Mouse (Mus musculus) c-Kit-negative CD71-positive TER-119-positive erythroid progenitor cells, embryonic 14.5 days (primary cell): ENCODE data around the gene 9330161L09Rik.

Experiments used
- DNase-seq: peaks from one replicate; pipeline ENCODE4 v3.0.0-alpha.2; 2013; ENCODE audit warnings: low read depth, low spot score

9330161L09Rik gene

GRCm38 (mm10) chr12:103389348-103389727 is 18.3 kb downstream of the 9330161L09Rik start:
- DNase-seq, result peak; percentile 70

DNA sequence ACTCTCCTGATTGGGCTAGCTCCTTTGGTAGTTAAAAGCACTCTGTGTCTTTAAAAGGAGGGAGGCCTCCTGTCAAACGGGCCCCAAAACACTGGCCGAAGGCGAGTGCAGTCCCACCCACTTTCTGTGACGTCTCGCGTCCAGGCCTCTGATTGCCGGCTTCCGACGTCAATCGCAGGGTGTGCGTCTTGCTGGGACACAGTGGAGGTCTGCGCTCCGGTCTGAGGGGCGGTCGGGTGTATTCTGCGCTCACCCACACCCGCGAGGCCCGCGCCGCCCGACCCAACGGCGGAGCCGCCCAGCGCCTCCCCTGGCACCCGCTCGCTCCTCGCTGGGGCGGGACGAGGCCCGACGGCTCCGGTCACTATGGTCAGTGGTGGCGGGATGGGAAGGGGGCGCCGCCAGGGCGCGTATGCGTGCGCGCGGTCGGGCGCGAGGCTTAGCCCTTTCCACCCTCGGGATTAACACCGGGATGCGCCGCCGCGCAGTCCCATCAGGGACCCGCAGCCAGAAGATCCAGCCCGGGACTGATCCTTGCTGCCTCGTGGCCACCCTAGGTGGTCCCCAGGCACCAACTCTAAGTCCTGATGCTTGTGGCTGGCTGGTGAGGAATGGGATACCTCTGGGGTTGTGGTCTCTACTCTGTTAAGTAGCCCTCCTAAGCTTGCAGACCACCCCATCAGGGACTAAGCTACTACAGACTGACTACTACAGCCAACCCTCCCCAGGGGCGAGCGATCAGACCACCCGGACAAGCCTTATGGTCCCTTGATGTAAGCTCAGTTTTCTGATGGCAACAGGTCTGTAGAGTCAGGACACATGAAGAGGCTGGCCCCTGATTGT is 18.9 kb downstream of the 9330161L09Rik start, which contains the start of gene Otub2:
Gene Otub2 (plus strand): TSS at position 178 of the 843 bp plus-strand sequence.
- DNase-seq, result peak; percentile 88

DNA sequence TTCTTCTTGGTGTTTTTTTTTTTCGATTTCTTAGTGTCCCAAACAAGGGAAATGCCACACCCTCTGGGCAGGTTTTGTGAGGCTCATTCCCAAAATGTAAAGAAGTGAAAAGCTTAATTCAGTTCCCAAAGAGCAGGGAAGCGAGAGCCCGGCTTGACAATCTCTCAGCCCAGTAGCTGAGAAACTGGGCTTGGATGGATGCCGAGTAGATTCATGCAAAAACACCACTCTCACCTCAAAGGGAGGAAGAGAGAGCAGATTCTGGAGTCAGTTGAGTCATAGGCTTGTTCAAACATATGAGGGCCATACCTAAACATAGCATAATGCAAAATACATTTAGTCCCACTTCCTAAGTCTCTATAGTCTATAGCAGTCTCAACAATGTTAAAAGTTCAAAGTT is 27.4 kb downstream of the 9330161L09Rik start:
- DNase-seq, result no peak

GRCm38 (mm10) chr12:103376774-103377173 is 30.8 kb downstream of the 9330161L09Rik start:
- DNase-seq, result no peak

DNA sequence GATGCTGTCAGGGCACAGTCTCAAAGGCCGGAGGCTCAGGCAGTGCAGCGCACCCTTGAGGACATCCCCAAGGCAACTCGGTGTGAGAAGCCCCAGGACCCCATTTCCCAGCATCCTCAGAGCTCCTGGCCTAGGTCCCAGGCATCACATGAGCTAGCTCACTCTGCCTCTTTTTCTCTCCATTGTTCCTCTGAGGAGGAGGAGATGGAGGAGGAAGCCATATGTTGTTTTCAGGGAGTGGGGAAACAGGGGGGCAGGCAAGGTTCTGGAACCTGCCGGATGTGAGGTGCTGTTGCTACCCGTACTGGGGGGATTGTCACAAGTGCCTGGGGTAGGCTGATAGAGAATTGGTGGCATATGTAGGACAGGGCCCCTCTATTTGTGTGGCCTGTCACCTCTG is 31.5 kb downstream of the 9330161L09Rik start:
- DNase-seq, result no peak

GRCm38 (mm10) chr12:103373530-103374236 is 33.9 kb downstream of the 9330161L09Rik start:
- DNase-seq, result no peak

DNA sequence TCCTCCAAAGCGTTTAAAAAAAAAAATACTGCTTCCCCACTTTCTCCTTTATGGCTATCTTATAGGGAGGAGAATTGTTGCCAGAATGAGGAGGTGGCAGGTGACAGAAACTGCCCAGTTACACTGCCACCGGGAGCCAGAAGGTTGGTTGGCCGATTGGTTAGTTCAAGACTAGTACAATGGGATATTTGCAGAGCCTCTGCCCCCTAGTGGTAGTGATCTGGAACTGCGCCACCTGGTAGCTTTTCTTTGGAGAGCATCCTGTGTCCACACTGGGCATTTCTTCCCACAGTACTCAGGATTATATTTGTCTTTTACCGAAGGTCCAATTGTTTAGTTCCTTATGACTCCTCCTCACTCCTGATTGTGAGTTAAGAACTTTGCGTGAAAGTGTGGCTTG is 35.9 kb downstream of the 9330161L09Rik start:
- peak; percentile 54 for DNase-seq

DNA sequence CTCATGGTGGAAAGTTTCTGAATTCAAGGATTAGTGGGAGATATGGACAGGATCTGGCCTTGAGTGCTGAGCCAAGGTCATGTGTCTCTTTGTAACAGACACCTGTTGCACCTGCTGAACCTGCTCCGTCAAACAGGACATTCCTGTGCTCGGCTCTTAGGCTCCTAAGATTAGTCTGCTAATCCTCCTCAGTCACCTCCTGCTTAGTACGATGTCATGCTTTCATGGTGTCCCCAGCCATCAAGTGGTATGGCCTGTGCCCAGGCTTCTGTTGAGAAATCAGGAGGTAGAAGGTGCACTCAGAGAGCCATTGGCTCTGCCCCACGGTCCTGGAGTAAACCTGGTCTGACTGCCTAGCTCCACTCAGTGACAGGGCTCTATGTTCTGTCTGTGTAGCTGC is 36.8 kb downstream of the 9330161L09Rik start:
- DNase-seq, result no peak

DNA sequence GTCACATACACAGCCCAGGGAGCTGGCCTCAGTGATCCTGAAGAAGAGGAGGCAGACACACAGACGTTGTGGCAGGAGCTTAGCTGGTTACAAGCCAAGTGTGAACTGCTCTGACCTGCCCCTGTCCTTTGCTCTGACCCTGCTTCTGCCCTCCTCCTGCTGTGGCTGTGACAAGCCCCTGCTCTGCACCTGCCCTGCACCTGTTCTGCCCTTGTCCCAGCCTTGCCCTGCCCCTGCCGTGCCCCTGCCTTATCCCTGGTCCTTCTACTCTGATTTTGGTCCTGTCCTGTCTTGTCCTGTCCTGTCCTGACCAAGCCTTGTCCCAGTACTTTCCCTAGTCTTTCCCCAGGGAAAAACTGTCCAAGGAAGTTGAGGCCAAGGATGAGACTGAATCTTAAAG is 38.8 kb downstream of the 9330161L09Rik start:
- DNase-seq, result no peak

- no peak for DNase-seq
Observed at GRCm38 (mm10) chr12:103368326-103368669, 39.3 kb downstream of the 9330161L09Rik start.

GRCm38 (mm10) chr12:103367620-103368325 is 39.8 kb downstream of the 9330161L09Rik start:
- no peak for DNase-seq

DNA sequence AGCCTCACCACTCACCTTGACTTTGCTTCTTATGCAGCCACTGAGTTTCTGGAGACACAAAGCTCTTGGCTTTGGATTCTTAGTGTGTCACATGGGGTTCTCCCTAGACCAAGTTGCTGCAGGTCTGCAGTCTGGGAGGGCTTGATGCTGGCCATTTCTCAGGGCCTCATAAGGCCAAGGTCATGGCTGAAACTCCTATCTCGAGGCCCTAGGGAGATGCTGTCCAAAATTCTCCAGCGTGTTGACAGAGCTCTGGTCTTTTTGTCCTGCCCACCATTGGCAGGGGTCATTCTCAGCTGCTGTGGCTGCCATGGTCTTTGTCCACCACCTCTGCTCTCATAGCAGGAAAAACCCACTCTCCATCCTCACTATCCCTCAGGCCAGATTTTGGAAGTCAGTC is 40.4 kb downstream of the 9330161L09Rik start:
- DNase-seq, result no peak

GRCm38 (mm10) chr12:103362336-103362735 is 45.3 kb downstream of the 9330161L09Rik start:
- no peak for DNase-seq

DNA sequence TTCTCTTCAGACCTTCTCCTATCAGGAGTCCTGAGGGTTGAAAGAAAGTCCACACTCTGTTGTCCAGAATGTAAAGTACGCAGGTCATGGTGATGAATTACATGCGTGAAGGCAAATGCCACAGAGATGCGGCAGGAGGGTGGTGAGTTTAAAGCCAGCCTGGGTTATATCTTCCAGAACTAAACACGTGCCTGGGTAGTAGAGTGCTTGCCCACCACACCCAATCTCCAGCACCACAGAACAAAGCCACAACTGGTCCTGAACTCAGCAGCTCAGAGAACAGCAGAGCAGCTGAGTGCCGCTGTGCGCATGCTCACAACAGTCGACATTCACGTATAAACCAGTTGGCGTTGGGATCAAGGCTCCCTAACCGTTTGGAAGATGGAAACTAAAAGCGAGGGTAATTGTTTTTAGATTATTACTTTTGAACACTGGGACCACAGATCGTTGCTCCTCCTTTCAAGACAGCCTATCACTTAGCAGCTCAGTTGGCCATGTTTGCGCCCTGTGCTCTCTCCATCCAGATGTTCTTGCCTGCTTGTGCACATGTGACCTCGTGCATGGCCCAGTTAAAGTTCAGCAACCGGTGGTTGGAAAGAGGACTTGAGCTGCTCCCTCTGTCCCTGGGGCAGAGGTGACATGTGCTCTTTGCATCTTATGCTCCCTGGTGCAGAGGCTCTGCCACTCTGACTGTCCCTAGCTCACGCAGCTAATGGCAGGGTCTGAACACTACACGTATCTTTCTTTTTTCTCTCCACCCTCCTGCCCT is 45.9 kb downstream of the 9330161L09Rik start:
- no peak for DNase-seq

GRCm38 (mm10) chr12:103360812-103361211 is 46.8 kb downstream of the 9330161L09Rik start:
- no peak for DNase-seq

DNA sequence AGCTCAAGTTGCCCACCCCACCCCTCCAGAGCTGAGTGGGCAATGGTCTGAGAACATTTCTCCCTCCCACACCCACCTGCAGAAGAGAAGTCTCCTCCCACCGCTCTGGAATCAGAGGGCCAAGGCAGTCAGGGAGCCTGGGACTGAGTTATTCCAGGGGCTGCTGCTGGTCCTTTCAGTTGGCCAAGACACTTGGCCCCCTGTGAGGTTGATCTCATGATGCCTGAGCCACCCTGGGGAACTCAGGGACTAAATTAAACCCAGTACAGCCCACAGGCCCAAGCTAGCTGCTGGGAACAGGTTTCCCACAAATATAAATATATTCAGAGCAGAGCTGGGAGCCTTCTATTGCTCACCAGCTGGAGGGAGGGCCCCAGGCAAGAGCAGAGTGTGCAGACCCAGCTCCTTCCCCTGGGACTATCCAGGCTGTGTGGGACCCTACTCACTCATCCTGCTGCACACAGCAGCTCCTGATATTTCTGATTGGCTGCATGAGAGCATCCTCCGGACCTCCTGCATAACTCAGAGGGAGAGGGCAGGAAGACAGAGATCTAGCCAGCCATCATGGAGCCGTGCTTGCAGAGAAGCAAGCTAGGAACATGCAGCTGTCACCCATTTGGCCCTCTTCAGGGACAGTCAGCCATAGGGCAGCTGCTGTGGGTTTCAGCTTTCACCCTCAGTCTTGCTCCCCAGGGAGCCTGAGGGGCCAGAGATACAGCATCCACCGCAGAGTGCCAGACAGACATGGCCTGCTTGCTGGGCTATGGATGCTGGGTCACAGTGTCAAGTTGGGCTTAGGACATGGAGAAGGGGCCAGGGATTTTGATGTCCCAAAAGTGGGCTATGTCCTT is 48.4 kb downstream of the 9330161L09Rik start:
- no peak for DNase-seq

- no peak for DNase-seq
Observed at GRCm38 (mm10) chr12:103358216-103358615, 49.4 kb downstream of the 9330161L09Rik start.
